Mouse (Mus musculus) neural tube, embryonic 11.5 days (tissue): ENCODE data around the gene Pkd1l3. TPM values are rescaled to one million over a fixed set of nuclear protein-coding genes. Genes with fewer than 3 reads are reported as not detected.

ENCODE experiments used
- polyA plus RNA-seq: library from polyadenylated mRNA; unstranded; fragments of >200 nt; fragmentation: Nextera tagmentation; extraction: Ambion mirVana; gene quantifications from 2 replicates; pipeline ENCODE4 v1.2.1, GENCODE M21; 2014

Gene Pkd1l3
- polyA plus RNA-seq, 1 experiment from 2014 or later: not detected

Other genes with a start within 250 kb of the Pkd1l3 start
- gene Pmfbp1, start 120.5 kb upstream of the Pkd1l3 start, polyA plus RNA-seq: 1.1 and 2.1 TPM in 2 replicates
- 25.0 and 27.1 TPM in 2 replicates for gene Dhx38, start 48.7 kb upstream of the Pkd1l3 start, polyA plus RNA-seq
- 32.2 and 33.1 TPM in 2 replicates for gene Txnl4b, start 48.6 kb upstream of the Pkd1l3 start, polyA plus RNA-seq
- gene Hp, start 35.3 kb upstream of the Pkd1l3 start, polyA plus RNA-seq: 0.92 and 1.3 TPM in 2 replicates
- gene Dhodh, start 5.8 kb upstream of the Pkd1l3 start, polyA plus RNA-seq: 40.1 and 45.9 TPM in 2 replicates
- 200 and 206 TPM in 2 replicates for gene Ist1, start 78.7 kb downstream of the Pkd1l3 start, polyA plus RNA-seq
- 52.3 and 55.9 TPM in 2 replicates for gene Zfp821, start 91.0 kb downstream of the Pkd1l3 start, polyA plus RNA-seq
- gene Atxn1l, start 123.2 kb downstream of the Pkd1l3 start, polyA plus RNA-seq: 7.5 and 7.8 TPM in 2 replicates
- 44.1 and 52.1 TPM in 2 replicates for gene Ap1g1, start 164.0 kb downstream of the Pkd1l3 start, polyA plus RNA-seq